Mouse (Mus musculus) testis, adult 2 months (tissue): ENCODE results near the gene Chuk. TPM values are rescaled to one million over a fixed set of nuclear protein-coding genes. Genes with fewer than 3 reads are reported as not detected.

Experiments
- H3K27ac ChIP-seq: fragments of 200-500 bp; 2 replicates; pipeline ENCODE4 v1.5.1; 2012; ENCODE audit warnings: low read depth, low read length; ENCODE audit not compliant: control insufficient read depth, insufficient read depth
- H3K27me3 ChIP-seq: fragments of 200-500 bp; 2 replicates; pipeline ENCODE4 v1.6.1; 2012; ENCODE audit warnings: mild to moderate bottlenecking, low read length, moderate library complexity; ENCODE audit not compliant: control insufficient read depth, insufficient read depth
- H3K36me3 ChIP-seq: fragments of 200-500 bp; 2 replicates; pipeline ENCODE4 v1.6.1; 2012; ENCODE audit warnings: mild to moderate bottlenecking, low read length; ENCODE audit not compliant: control insufficient read depth, insufficient read depth
- H3K4me1 ChIP-seq: fragments of 200-500 bp; 2 replicates; pipeline ENCODE4 v1.6.1; 2012; ENCODE audit warnings: low read length; ENCODE audit not compliant: control insufficient read depth, insufficient read depth
- H3K4me3 ChIP-seq: fragments of 200-500 bp; 2 replicates; pipeline ENCODE4 v1.5.1; 2012; ENCODE audit warnings: low read depth, mild to moderate bottlenecking, low read length, moderate library complexity, mixed read lengths; ENCODE audit not compliant: control insufficient read depth
- CTCF ChIP-seq: fragments of 200-500 bp; IDR thresholded peaks from 2 replicates; pipeline ENCODE4 v1.5.1; 2012; ENCODE audit warnings: low read depth, mild to moderate bottlenecking, inconsistent platforms, low read length, moderate library complexity; ENCODE audit not compliant: control insufficient read depth, insufficient read depth, insufficient replicate concordance
- POLR2A ChIP-seq: fragments of 200-500 bp; IDR thresholded peaks from 2 replicates; pipeline ENCODE4 v1.6.1; 2012; ENCODE audit warnings: low read depth, mild to moderate bottlenecking, inconsistent platforms, low read length, moderate library complexity; ENCODE audit not compliant: control insufficient read depth
- polyA plus RNA-seq: library from polyadenylated mRNA; depleted of rRNA; stranded (reverse); fragments of >200 nt; gene quantifications from 2 replicates; pipeline ENCODE4 v1.2.3, GENCODE M21; 2012

Chuk gene
- polyA plus RNA-seq, 1 experiment = 18.3 TPM

GRCm38 (mm10) chr19:44107661-44108521 lies 611 bp upstream of the Chuk start:
- peaks cover 5% of the 10 kb centered on the region for H3K4me1 ChIP-seq
- TF ChIP-seq CTCF (no peak), POLR2A (no peak)
- no peaks in the 10 kb centered on the region for H3K27me3 ChIP-seq
- peaks cover 3% of the 10 kb centered on the region; the same call in 1 of the 2 replicates for H3K36me3 ChIP-seq
- peak overlapping the region; percentile 94 for H3K4me3 ChIP-seq
- H3K27ac ChIP-seq = peak overlapping the region; percentile 89

- no peak overlapping the region for H3K4me3 ChIP-seq
- H3K4me1 ChIP-seq = peaks cover 5% of the 10 kb centered on the region
- no peak overlapping the region for H3K27ac ChIP-seq
- TF ChIP-seq POLR2A (no peak), CTCF (no peak)
- no peaks in the 10 kb centered on the region for H3K27me3 ChIP-seq
- H3K36me3 ChIP-seq = 0 out of 2 replicates have a peak, but pooled peaks cover 1% of the 10 kb centered on the region
These were observed 2.9 kb downstream of the Chuk start for GRCm38 (mm10) chr19:44104393-44104792.

- no peaks in the 10 kb centered on the region for H3K27me3 ChIP-seq
- no peak overlapping the region for H3K27ac ChIP-seq
- peaks cover 4% of the 10 kb centered on the region for H3K4me1 ChIP-seq
- no peak overlapping the region for H3K4me3 ChIP-seq
- H3K36me3 ChIP-seq = peaks cover 3% of the 10 kb centered on the region; the same call in 1 of the 2 replicates
- no peak for TF ChIP-seq CTCF
- TF ChIP-seq POLR2A = no peak
These were observed 4.3 kb downstream of the Chuk start for GRCm38 (mm10) chr19:44103001-44103400.

GRCm38 (mm10) chr19:44100840-44101239 lies 6.4 kb downstream of the Chuk start:
- Histone ChIP-seq H3K4me1 (no peaks in the 10 kb centered on the region), H3K4me3 (no peak overlapping the region), H3K36me3 (peaks cover 3% of the 10 kb centered on the region; the same call in 1 of the 2 replicates), H3K27ac (no peak overlapping the region), H3K27me3 (no peaks in the 10 kb centered on the region)
- no peak for TF ChIP-seq POLR2A
- TF ChIP-seq CTCF = no peak

- TF ChIP-seq CTCF (no peak), POLR2A (no peak)
- Histone ChIP-seq H3K27me3 (no peaks in the 10 kb centered on the region), H3K4me3 (no peak overlapping the region), H3K27ac (no peak overlapping the region), H3K36me3 (no peaks in the 10 kb centered on the region; the same call in none of the 2 replicates), H3K4me1 (no peaks in the 10 kb centered on the region)
These were observed 21.0 kb downstream of the Chuk start for GRCm38 (mm10) chr19:44086278-44086677.

- no peaks in the 10 kb centered on the region for H3K4me1 ChIP-seq
- H3K4me3 ChIP-seq = no peak overlapping the region
- TF ChIP-seq POLR2A (no peak), CTCF (no peak)
- no peaks in the 10 kb centered on the region for H3K27me3 ChIP-seq
- no peak overlapping the region for H3K27ac ChIP-seq
- no peaks in the 10 kb centered on the region; the same call in 1 of the 2 replicates for H3K36me3 ChIP-seq
These were observed 26.4 kb downstream of the Chuk start for GRCm38 (mm10) chr19:44080920-44081319.

GRCm38 (mm10) chr19:44080023-44080422 lies 27.3 kb downstream of the Chuk start:
- no peak overlapping the region for H3K27ac ChIP-seq
- H3K4me3 ChIP-seq = no peak overlapping the region
- H3K36me3 ChIP-seq = no peaks in the 10 kb centered on the region; the same call in 1 of the 2 replicates
- no peaks in the 10 kb centered on the region for H3K4me1 ChIP-seq
- no peak for TF ChIP-seq CTCF
- no peak for TF ChIP-seq POLR2A
- H3K27me3 ChIP-seq = no peaks in the 10 kb centered on the region

GRCm38 (mm10) chr19:44077024-44077423 lies 30.3 kb downstream of the Chuk start:
- TF ChIP-seq CTCF (no peak), POLR2A (no peak)
- Histone ChIP-seq H3K36me3 (no peaks in the 10 kb centered on the region; the same call in 1 of the 2 replicates), H3K4me1 (no peaks in the 10 kb centered on the region)

More at GRCm38 (mm10) chr19:44077024-44077423, 30.3 kb downstream of the Chuk start:
- Histone ChIP-seq H3K27me3 (no peaks in the 10 kb centered on the region), H3K4me3 (no peak overlapping the region), H3K27ac (no peak overlapping the region)
